Mouse (Mus musculus): ENCODE data around the gene E130308A19Rik. TPM values are rescaled to one million over a fixed set of nuclear protein-coding genes. Genes with fewer than 3 reads are reported as not detected.
"Not testable (repeated sequence)": the region's sequence is repeated elsewhere in the genome, so short reads cannot be mapped to it uniquely, and the experiment has no call there.

Gene E130308A19Rik
- polyA plus RNA-seq, 1 experiment from 2014 or later = 25.1 TPM

DNA sequence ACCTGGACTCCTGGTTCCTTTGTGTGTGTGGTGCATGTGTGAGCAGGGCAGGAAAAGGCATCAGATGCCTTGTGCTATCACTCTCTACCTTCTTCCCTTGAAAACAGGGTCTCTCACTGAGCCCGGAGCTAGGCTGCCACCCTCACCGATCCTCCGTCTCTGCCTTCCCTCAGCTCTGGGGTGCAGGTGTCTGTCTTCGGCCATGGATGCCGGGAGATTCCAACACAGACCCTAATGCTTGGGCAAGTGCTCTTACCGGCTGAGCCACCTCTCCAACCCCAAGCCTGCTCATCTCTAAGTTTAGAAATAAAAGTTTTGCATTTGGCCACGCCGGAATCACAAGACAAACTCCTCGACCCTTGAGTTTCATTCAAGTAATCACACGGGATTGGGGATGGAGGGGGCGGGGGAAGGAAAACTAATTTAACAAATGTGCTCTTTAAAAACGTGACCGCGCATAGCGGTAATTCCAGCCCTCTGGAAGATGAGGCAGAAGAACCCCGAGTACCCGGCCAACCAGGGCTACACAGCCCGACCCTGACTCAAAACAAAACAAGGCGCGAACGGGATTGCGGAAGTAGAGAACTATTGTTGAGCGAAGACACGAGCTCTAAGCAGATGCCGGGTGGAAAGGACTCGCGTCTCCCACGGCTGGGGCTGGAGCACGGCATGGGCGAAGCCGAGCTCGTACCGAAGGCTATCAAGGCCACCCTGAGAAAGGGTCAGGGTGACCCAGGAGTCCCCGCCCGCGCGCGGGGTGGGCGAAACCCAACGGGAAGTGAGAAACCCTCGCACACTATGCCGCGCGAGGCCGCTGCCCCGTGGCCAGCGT is 157.1 kb downstream of the E130308A19Rik start:
- Histone ChIP-seq H3K27me3 (no peaks in the 10 kb centered on the region), H3K4me1 (peaks cover 11% of the 10 kb centered on the region), H3K9me3 (no peaks in the 10 kb centered on the region), H3K9ac (peak overlapping the region; percentile 88), H3K4me2 (replicated peaks) (peak overlapping the region; percentile 93), H3K27ac (peak overlapping the region; percentile 11; the same call in 1 of the 2 replicates), H3K4me3 (peak overlapping the region; percentile 64), H3K36me3 (peaks cover 3% of the 10 kb centered on the region; the same call in 1 of the 2 replicates)
- under 1% methylated on average over 47 of the region's 47 CpGs for WGBS
- ATAC-seq (ENCODE audit: low FRiP score, low read depth) = no peak; the same call in 1 of the 2 replicates

DNA sequence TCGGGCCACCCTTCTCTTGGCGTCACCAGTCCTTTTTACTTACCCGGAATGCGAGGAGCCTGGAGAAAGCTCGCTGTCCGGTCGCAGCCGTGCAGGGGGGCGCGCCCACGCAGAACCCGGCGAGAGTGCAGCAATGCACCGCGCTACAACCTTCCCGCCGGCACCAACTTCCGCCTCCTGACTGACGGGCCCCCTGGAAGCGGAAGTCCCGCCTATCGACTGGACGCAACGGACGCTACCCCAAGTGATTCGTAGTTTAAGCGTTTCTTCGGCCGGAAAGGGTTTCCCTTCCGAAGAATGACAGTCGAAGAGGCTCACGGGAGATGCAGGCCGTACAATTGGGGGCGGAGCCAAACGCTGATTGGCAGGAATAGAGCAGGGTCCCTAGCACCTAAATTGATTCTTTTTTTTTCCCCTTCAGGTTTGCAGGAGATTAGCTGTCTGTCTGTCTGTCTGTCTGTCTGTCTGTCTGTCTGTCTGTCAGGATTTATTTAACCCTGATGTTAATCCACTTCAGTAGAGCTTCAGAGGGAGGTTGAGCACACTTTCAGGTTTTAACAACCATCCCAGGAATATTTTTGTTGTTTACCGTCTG is 157.8 kb downstream of the E130308A19Rik start:
- peak overlapping the region; percentile 64 for H3K4me3 ChIP-seq
- WGBS = 1% methylated on average over 36 of the region's 36 CpGs
- peak overlapping the region; percentile 88 for H3K9ac ChIP-seq
- no peaks in the 10 kb centered on the region for H3K9me3 ChIP-seq
- H3K4me1 ChIP-seq = peaks cover 11% of the 10 kb centered on the region
- H3K36me3 ChIP-seq = peaks cover 3% of the 10 kb centered on the region; the same call in 1 of the 2 replicates
- peak; percentile 96 for ATAC-seq (ENCODE audit: low FRiP score, low read depth)
- peak overlapping the region; percentile 93 for H3K4me2 ChIP-seq (replicated peaks)
- H3K27ac ChIP-seq = peak overlapping the region; percentile 39; the same call in 1 of the 2 replicates
- no peaks in the 10 kb centered on the region for H3K27me3 ChIP-seq

DNA sequence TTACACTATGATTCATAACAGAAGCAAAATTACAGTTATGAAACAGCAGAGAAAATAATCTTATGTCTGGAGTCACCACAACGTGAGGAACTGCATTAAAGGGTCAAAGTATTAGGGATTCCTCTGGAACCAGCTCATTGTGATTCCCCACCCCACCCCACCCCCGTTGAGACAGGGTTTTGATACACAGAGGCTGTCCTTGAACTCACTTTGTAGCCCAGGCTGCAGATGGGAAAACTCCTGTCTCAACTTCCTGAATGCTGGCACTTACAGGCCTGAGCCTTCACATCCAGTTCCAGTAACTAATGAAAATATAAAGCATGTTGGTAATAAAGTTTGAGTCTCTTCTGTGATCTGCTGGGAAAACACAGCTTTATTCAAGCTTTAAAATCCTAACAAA is 159.4 kb downstream of the E130308A19Rik start:
- no peak overlapping the region for H3K4me2 ChIP-seq (replicated peaks)
- H3K4me1 ChIP-seq = peaks cover 11% of the 10 kb centered on the region
- no peak overlapping the region for H3K27ac ChIP-seq
- H3K9me3 ChIP-seq = no peaks in the 10 kb centered on the region
- no peak for ATAC-seq (ENCODE audit: low FRiP score, low read depth)
- WGBS = 36% methylated on average over 2 of the region's 2 CpGs
- no peak overlapping the region for H3K9ac ChIP-seq
- no peak overlapping the region for H3K4me3 ChIP-seq
- no peaks in the 10 kb centered on the region for H3K27me3 ChIP-seq
- H3K36me3 ChIP-seq = no peaks in the 10 kb centered on the region

DNA sequence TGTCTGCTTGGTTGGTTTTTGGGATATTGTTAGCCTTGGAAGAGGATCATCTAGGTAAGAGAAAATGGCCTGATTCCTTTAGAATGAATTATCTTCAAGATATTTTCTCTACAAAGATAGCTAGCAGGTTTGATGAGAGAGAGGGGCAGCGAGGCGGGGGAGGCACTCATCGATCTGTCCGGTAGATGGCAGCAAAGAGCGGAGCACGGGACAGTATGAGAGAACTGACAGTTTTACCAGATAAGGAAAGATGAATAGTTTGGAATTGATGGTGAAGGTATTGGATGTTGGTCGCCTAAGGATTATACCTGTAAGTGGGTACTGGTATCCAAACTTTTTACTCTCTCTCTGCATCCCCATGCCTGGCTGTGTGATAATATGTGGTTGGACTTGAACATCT is 160.7 kb downstream of the E130308A19Rik start:
- Histone ChIP-seq H3K9ac (no peak overlapping the region), H3K4me3 (no peak overlapping the region), H3K4me2 (replicated peaks) (no peak overlapping the region), H3K27me3 (no peaks in the 10 kb centered on the region), H3K4me1 (peaks cover 8% of the 10 kb centered on the region), H3K36me3 (no peaks in the 10 kb centered on the region), H3K9me3 (no peaks in the 10 kb centered on the region), H3K27ac (no peak overlapping the region)
- no peak for ATAC-seq (ENCODE audit: low FRiP score, low read depth)
- under 1% methylated on average over 7 of the region's 7 CpGs for WGBS

DNA sequence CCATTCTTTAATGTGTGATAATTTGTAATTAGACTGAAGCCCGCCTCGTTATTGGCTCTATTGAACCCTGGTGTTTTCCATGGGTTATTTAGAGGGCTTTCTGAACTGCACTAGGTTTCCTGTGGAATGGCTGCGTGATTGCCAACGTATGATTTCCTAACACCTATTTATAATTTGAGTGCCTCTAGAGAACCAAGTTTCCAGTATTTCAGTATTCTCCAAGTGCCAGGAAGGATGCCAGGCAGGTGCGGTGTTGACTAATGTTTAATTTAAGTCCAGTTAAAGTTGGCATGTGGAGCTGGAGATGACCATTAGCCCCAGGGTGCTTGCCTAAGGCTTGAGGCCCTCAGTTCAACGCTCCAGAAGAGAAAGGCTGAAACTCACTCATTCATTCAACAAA is 161.1 kb downstream of the E130308A19Rik start:
- no peaks in the 10 kb centered on the region for H3K36me3 ChIP-seq
- no peak overlapping the region for H3K9ac ChIP-seq
- peaks cover 5% of the 10 kb centered on the region; the same call in 1 of the 2 replicates for H3K4me1 ChIP-seq
- no peaks in the 10 kb centered on the region for H3K9me3 ChIP-seq
- WGBS = 61% methylated on average over 6 of the region's 6 CpGs
- H3K4me3 ChIP-seq = no peak overlapping the region
- no peak for ATAC-seq (ENCODE audit: low FRiP score, low read depth)
- H3K27me3 ChIP-seq = no peaks in the 10 kb centered on the region
- H3K27ac ChIP-seq = no peak overlapping the region
- no peak overlapping the region for H3K4me2 ChIP-seq (replicated peaks)

DNA sequence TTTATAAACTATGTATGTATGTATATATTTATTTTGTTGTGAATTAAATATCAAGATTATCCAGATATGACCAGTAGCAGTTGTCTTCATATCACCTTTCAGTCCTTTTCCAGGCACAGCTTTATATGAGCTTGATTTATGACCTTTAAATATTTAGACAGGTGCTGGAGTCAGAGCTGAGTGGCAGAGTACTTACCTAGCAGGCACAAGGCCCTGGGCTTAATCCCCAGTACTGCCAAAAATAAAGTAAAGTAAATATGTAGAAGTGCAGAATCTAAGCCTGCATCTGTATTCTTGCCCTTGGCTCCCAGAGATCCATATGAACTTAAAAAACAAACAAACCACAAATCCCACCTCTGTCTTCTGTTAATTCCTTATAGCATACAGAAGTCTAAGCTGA is 163.0 kb downstream of the E130308A19Rik start:
- Histone ChIP-seq H3K4me1 (no peaks in the 10 kb centered on the region), H3K4me3 (no peak overlapping the region), H3K9ac (no peak overlapping the region), H3K27ac (no peak overlapping the region), H3K27me3 (no peaks in the 10 kb centered on the region), H3K36me3 (no peaks in the 10 kb centered on the region), H3K4me2 (replicated peaks) (no peak overlapping the region), H3K9me3 (no peaks in the 10 kb centered on the region)
- no peak for ATAC-seq (ENCODE audit: low FRiP score, low read depth)

DNA sequence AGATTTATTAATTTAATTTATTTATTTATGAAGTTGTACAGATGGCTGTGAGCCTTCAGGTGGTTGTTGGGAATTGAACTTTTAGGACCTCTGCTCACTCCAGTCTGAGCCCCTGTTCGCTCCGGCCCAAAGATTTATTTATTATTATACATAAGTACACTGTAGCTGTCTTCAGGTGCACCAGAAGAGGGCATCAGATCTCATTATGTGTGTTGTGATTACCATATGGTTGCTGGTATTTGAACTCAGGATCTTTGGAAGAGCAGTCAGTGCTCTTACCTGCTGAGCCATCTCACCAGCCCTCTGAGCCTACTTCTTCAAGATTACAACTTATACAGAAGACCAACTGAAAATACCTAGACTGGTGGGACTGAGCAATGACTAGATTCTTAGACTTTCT is 167.6 kb downstream of the E130308A19Rik start:
- H3K4me1 ChIP-seq; H3K27ac ChIP-seq; H3K4me3 ChIP-seq; H3K4me2 ChIP-seq (replicated peaks); ATAC-seq (ENCODE audit: low FRiP score, low read depth); H3K36me3 ChIP-seq; H3K9me3 ChIP-seq; H3K27me3 ChIP-seq; H3K9ac ChIP-seq: not testable (repeated sequence)
- WGBS = 94% methylated on average over 2 of the region's 2 CpGs

DNA sequence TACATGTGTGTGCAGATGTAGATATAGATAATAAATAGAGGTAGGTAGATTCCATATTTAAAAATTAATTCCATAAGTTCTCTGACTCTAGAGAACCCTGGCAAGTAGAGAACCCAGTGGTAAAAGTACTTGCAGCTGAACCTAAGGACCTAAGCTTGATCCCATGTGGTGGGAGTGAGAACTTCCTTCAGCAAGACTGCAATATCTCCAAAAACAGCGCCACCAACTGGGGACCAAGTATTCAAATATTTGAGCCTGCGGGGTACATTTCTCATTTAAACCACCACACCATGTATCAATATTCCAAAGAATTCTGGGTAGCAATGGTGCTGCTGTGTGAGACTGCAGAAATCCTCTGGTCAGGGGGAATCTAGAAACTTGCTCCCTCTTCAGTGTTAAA is 168.1 kb downstream of the E130308A19Rik start:
- H3K4me3 ChIP-seq = no peak overlapping the region
- ATAC-seq (ENCODE audit: low FRiP score, low read depth) = no peak
- WGBS = 77% methylated on average over 2 of the region's 2 CpGs

DNA sequence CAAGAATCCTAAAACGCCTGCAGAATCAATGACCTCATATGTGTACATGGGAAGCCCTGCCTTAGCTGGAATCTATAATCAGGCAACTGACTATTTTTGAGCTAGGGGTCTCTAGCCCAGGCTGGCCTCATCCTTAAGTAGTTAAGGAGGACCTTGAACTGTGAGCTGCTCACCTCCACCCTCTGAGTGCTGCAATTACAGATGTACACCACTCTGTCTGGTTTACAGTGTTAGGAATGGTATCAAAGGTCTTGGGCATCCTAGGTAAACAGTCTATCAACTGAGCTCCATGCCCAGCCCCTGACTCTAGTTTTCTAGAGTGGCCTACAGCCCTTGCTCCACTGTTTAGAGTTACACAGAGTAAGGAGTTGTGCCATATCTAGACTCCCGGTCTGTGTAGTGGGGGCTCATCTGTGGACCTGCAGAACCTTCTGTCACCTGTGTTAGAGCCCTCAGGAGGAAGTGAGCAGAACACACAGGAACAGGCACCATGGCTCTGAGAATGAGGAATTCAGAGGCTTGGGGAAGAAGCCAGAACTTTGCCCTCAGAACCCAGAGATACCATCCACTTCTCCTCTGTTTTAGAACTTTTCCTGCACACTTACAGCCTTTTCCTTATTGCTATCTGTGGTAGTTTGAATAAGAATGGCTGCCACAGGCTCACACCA is 169.9 kb downstream of the E130308A19Rik start:
- 87% methylated on average over 2 of the region's 2 CpGs for WGBS
- no peak overlapping the region for H3K4me2 ChIP-seq (replicated peaks)
- H3K4me1 ChIP-seq = no peaks in the 10 kb centered on the region
- no peaks in the 10 kb centered on the region for H3K9me3 ChIP-seq
- no peaks in the 10 kb centered on the region for H3K36me3 ChIP-seq
- ATAC-seq (ENCODE audit: low FRiP score, low read depth) = no peak
- no peak overlapping the region for H3K4me3 ChIP-seq
- H3K27ac ChIP-seq = no peak overlapping the region
- no peaks in the 10 kb centered on the region for H3K27me3 ChIP-seq
- H3K9ac ChIP-seq = no peak overlapping the region

More for the DNA sequence above, 168.1 kb downstream of the E130308A19Rik start:
- no peaks in the 10 kb centered on the region for H3K36me3 ChIP-seq
- H3K4me2 ChIP-seq (replicated peaks) = no peak overlapping the region
- H3K4me1 ChIP-seq = no peaks in the 10 kb centered on the region
- no peaks in the 10 kb centered on the region for H3K27me3 ChIP-seq
- H3K9ac ChIP-seq = no peak overlapping the region
- no peaks in the 10 kb centered on the region for H3K9me3 ChIP-seq
- no peak overlapping the region for H3K27ac ChIP-seq

DNA sequence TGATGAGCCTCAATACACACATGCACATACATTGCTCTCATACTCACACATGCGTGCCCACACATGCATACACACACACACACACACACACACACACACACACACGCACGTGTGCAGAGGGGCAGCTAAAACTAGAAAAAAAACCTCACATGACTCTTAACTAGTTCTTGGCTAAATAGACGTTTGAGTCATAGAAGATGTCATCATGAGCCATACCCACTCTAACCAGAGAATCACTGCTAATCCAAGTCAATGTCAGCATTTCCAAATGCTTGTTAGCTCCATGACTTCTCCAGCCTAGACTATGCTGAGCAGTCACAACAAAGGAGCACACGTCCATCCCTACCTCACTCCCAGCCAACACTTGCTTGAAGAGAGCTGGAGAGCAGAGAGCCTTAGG is 174.2 kb downstream of the E130308A19Rik start:
- Histone ChIP-seq H3K9ac (no peak overlapping the region), H3K4me2 (replicated peaks) (no peak overlapping the region), H3K4me1 (peaks cover 6% of the 10 kb centered on the region; the same call in 1 of the 2 replicates), H3K27me3 (no peaks in the 10 kb centered on the region), H3K36me3 (no peaks in the 10 kb centered on the region), H3K4me3 (no peak overlapping the region), H3K27ac (no peak overlapping the region), H3K9me3 (no peaks in the 10 kb centered on the region)
- no peak for ATAC-seq (ENCODE audit: low FRiP score, low read depth)
- 85% methylated on average over 5 of the region's 5 CpGs for WGBS

DNA sequence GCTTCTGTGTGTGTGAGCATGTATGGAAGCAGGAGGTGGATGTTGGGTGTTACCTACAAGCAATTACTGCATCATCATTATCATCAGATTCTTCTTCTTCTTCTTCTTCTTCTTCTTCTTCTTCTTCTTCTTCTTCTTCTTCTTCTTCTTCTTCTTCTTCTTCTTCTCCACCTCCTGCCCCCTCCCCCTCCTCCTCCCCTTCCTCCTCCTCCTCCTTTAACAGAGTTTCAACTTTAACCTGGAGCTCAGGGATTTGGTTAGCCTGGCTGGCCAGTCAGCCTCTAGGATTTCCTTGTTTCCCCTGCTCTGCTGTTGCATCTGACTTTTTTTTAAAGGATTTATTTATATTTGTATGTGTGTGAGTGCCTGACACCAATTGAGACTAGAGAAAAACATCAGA is 175.5 kb downstream of the E130308A19Rik start, which contains the start of gene Inip:
Gene Inip, minus strand, starts transcription at position 101 of the 400 bp plus-strand sequence.
- Histone ChIP-seq H3K4me3 (no peak within 1 kb of the TSS), H3K27ac (no peak within 1 kb of the TSS), H3K27me3 (no peaks in the 10 kb centered on the region), H3K9ac (no peak within 1 kb of the TSS), H3K4me2 (replicated peaks) (no peak within 1 kb of the TSS), H3K9me3 (no peaks in the 10 kb centered on the region), H3K4me1 (peaks cover 10% of the 10 kb centered on the region), H3K36me3 (no peaks in the 10 kb centered on the region)
- ATAC-seq (ENCODE audit: low FRiP score, low read depth) = no peak

DNA sequence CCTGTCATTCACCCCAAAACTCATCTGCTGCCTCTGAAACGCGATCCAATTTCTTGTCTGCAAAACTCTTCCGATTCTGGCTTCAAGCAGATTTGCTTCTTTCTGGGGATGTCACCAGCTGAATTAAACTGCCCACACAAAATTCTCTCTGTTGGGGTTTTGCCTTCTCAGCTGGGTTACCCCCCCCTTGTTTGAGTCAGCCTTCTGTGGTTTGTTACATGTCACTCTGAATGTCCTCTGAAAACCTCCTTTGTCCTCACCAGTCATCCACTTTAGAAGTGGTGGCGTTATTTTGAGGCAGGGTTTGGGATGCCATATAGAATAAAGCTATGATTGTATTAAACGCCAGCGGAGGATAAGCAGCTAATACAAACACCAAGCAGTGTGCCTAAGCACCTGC is 176.1 kb downstream of the E130308A19Rik start:
- Histone ChIP-seq H3K27ac (no peak overlapping the region), H3K4me2 (replicated peaks) (no peak overlapping the region), H3K36me3 (no peaks in the 10 kb centered on the region), H3K27me3 (no peaks in the 10 kb centered on the region), H3K4me3 (no peak overlapping the region), H3K9me3 (no peaks in the 10 kb centered on the region), H3K9ac (no peak overlapping the region), H3K4me1 (peaks cover 16% of the 10 kb centered on the region)
- WGBS = 77% methylated on average over 6 of the region's 6 CpGs
- no peak for ATAC-seq (ENCODE audit: low FRiP score, low read depth)

All from limb, embryonic 13.5 days (tissue).